Mouse (Mus musculus): ENCODE measurements around the gene Slc17a8. TPM values are rescaled to one million over a fixed set of nuclear protein-coding genes. Genes with fewer than 3 reads are reported as not detected.

Slc17a8 gene
- total and polyA plus RNA-seq, 3 experiments: not detected

GRCm38 (mm10) chr10:89633736-89634426 is 12.8 kb upstream of the Slc17a8 start:
- Histone ChIP-seq H3K27ac (ENCODE audit: control insufficient read depth, low read depth, low read length) (no peak overlapping the region), H3K36me3 (ENCODE audit: control insufficient read depth in 1 of 2, insufficient read depth in 2 of 2, low read length in 2 of 2) (peaks cover 0 to 11% of the 10 kb centered on the region in 2 experiments; a peak in 2 of 4 replicates), H3K27me3 (ENCODE audit: control insufficient read depth in 1 of 2, insufficient read depth in 2 of 2, low read length in 2 of 2) (no peaks in the 10 kb centered on the region), H3K4me1 (ENCODE audit: control insufficient read depth in 1 of 2, insufficient read depth in 2 of 2, low read length in 2 of 2) (peaks cover 6 to 13% of the 10 kb centered on the region in 2 experiments), H3K9me3 (replicated peaks; ENCODE audit: insufficient read depth, low read length) (no peaks in the 10 kb centered on the region), H3K9ac (ENCODE audit: control insufficient read depth, low read depth, low read length, poor library complexity, severe bottlenecking) (no peak overlapping the region), H3K79me2 (ENCODE audit: control insufficient read depth, insufficient read depth, low read length, poor library complexity) (no peaks in the 10 kb centered on the region), H3K4me3 (ENCODE audit: control insufficient read depth in 1 of 2, insufficient read depth in 1 of 2, low read depth in 2 of 2, low read length in 2 of 2) (no peak overlapping the region)
- TF ChIP-seq TCF12 (IDR thresholded peaks at IDR 0.05; ENCODE audit: low read depth, low read length) (peak; percentile 70), ETS1 (IDR thresholded peaks at IDR 0.05; ENCODE audit: low read depth, low read length) (peak; percentile 40), MYC (IDR thresholded peaks at IDR 0.05; ENCODE audit: low read depth, low read length) (no peak), NRF1 (IDR thresholded peaks at IDR 0.05; ENCODE audit: insufficient read depth, low read depth, low read length, poor library complexity, severe bottlenecking) (no peak), SIN3A (IDR thresholded peaks at IDR 0.05; ENCODE audit: low read length) (no peak), NELFE (IDR thresholded peaks at IDR 0.05; ENCODE audit: low read depth, low read length) (no peak), POLR2AphosphoS2 (IDR thresholded peaks at IDR 0.05; ENCODE audit: low read length) (no peak), ZKSCAN1 (IDR thresholded peaks at IDR 0.05; ENCODE audit: low read depth, low read length) (no peak), RCOR1 (IDR thresholded peaks at IDR 0.05; ENCODE audit: low read depth, low read length) (peak; percentile 24; the same call in 1 of the 2 replicates), BHLHE40 (IDR thresholded peaks at IDR 0.05; ENCODE audit: borderline replicate concordance, low read depth, low read length) (no peak), EP300 (IDR thresholded peaks at IDR 0.05; ENCODE audit: low read depth in 1 of 2, low read length in 2 of 2) (peak; percentile 56 to 73), MAZ (IDR thresholded peaks at IDR 0.05; ENCODE audit: low read depth, low read length) (no peak), GATA1 (IDR thresholded peaks at IDR 0.05; ENCODE audit: low read depth, low read length) (peak; percentile 69), ZNF384 (IDR thresholded peaks at IDR 0.05; ENCODE audit: low read depth, low read length) (peak; percentile 46; the same call in 1 of the 2 replicates), SMC3 (IDR thresholded peaks at IDR 0.05; ENCODE audit: low read depth, low read length) (peak; percentile 1; the same call in 1 of the 2 replicates), HCFC1 (IDR thresholded peaks at IDR 0.05; ENCODE audit: low read depth, low read length) (no peak)
- DNase-seq (ENCODE audit: low read depth, low spot score): peak; percentile 49

DNA sequence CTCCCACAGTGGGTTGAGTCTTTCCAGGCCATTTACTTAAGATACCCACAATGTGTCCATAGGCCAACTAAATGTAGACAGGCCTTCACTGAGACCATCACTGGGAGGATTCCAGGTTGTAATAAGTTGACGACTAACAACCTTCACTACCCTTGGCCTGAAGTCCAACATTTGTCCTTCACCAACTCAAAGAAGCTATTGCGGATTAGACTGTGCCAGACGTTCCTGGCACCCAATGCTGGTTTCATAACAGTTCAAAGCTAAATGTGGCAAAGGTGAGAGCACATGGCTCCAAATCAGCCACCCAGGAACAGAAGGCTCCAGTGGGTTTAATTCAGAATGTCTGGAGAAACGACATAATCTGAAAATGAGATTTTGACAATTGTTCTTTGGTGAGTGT is 12.1 kb upstream of the Slc17a8 start:
- Histone ChIP-seq H3K4me1 (ENCODE audit: control insufficient read depth in 1 of 2, insufficient read depth in 2 of 2, low read length in 2 of 2) (peaks cover 6 to 13% of the 10 kb centered on the region in 2 experiments), H3K9me3 (replicated peaks; ENCODE audit: insufficient read depth, low read length) (no peaks in the 10 kb centered on the region), H3K79me2 (ENCODE audit: control insufficient read depth, insufficient read depth, low read length, poor library complexity) (no peaks in the 10 kb centered on the region), H3K36me3 (ENCODE audit: control insufficient read depth in 1 of 2, insufficient read depth in 2 of 2, low read length in 2 of 2) (peaks cover 0 to 11% of the 10 kb centered on the region in 2 experiments; a peak in 2 of 4 replicates), H3K4me3 (ENCODE audit: control insufficient read depth in 1 of 2, insufficient read depth in 1 of 2, low read depth in 2 of 2, low read length in 2 of 2) (no peak overlapping the region), H3K9ac (ENCODE audit: control insufficient read depth, low read depth, low read length, poor library complexity, severe bottlenecking) (no peak overlapping the region), H3K27me3 (ENCODE audit: control insufficient read depth in 1 of 2, insufficient read depth in 2 of 2, low read length in 2 of 2) (no peaks in the 10 kb centered on the region), H3K27ac (ENCODE audit: control insufficient read depth, low read depth, low read length) (no peak overlapping the region)
- no peak for TF ChIP-seq NRF1 (IDR thresholded peaks at IDR 0.05; ENCODE audit: insufficient read depth, low read depth, low read length, poor library complexity, severe bottlenecking)
- TF ChIP-seq GABPA (IDR thresholded peaks at IDR 0.05; ENCODE audit: low read depth, low read length): no peak
- TF ChIP-seq TAL1 (IDR thresholded peaks at IDR 0.05; ENCODE audit: low read length): no peak
- no peak for DNase-seq (ENCODE audit: low read depth, low spot score)
